Mouse (Mus musculus) gastrocnemius, postnatal 25 days (tissue): Measurements from ENCODE around the gene Nwd2. TPM values are rescaled to one million over a fixed set of nuclear protein-coding genes. Genes with fewer than 3 reads are reported as not detected.

Experiments
- DNase-seq: peaks from one replicate; pipeline ENCODE4 v3.0.0; 2022
- total RNA-seq, 2 experiments: library from RNA; stranded (reverse); gene quantifications; 1 replicate in 1 of 2; 2 replicates in 1 of 2; pipeline ENCODE4 v1.2.3; 2021

The Nwd2 gene
- total RNA-seq, 2 experiments from 2014 or later, result not detected

DNA sequence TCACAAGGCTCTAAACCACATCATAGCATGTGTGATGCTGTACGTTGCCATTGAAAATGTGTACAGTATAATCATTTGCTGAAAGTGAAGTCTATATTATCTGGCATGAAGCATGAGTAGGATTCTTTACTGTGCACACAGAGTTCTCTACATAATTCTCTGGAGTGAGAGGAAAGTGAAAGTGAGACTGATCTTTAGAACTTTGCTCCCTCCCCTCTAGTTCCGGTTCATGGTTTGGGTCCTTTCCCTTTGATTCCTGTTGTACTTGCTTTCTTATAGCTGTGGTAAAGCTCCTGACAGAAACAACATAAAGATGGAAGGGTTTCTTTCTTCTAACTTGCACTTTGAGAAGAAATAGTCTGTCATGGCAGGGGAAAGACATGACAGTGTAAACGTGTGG lies 107.0 kb downstream of the Nwd2 start:
- no peak for DNase-seq

DNA sequence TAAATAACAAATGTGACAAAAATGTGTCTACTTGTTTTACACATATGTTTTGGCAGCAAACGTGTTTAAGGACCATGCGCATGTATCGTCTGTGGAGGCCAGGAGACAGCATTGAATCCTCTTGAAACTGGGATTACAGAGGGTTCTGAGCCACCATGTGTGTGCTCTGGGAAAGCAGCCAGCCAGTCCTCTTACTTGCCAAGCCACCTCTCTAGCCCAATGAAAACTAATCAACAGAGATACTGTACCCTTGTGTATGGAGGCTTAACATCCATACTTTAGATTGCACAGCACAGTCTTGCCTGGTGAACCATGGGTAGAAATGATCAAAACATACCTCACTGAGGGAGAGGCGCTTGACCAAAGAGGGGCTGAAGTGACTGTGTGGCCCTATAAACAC lies 117.0 kb downstream of the Nwd2 start:
- DNase-seq, result no peak

DNA sequence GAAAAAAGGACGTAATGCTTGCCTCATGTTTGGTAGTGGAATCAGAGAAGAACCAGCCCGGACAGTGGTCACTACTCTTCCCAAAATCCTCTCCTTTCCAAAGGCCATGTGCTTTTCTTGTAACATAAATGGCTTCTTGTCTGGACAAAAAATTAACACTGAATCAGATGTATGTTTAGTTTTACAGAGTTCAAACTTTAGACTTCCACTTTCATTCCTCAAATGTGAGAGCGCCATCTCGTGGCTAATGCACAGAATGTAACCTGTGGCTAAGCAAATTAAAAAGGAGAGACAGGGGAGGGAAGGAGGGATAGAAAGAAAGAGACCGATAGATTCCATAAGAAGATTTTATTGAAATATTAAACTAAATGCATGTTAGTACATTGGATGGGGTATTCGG lies 117.8 kb downstream of the Nwd2 start:
- DNase-seq, result no peak

DNA sequence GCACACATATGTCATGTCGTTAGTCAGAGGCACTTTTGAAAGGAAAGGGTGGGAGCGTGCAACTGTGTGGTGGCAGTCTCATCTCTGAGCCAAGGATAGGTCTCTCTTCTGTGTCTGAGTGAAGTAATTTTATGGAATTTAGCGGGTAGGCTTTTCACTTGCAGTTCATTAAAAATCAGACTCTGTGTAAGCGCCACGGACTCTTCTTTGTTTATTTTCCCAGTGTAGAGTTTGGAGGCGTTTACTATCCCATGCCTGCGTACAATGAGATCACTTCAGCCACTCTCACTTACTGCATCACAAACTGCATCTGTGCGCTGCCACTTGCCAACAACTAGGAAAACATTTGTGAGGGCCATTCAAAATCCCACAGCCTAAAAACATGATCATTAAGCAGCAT lies 118.6 kb downstream of the Nwd2 start:
- no peak for DNase-seq

DNA sequence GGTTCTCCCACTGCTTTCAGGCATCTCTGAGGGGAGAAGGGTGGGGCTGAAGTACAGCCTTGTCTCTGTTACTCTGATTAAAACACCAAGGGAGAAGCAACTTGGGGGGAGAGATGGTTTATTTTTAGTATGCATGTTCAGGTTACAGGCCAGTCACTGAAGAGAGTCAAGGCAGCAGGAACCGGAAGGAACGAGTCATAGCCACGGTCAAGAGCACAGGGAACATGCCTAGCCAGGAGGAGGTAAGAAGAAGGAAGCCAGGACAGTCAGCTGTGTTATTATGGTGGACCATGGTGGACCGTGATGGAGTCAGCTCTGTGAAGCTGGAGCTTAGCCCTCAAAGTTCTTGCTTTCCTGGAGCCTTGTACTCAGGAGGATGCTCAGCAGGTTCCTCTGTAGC lies 119.3 kb downstream of the Nwd2 start:
- no peak for DNase-seq

DNA sequence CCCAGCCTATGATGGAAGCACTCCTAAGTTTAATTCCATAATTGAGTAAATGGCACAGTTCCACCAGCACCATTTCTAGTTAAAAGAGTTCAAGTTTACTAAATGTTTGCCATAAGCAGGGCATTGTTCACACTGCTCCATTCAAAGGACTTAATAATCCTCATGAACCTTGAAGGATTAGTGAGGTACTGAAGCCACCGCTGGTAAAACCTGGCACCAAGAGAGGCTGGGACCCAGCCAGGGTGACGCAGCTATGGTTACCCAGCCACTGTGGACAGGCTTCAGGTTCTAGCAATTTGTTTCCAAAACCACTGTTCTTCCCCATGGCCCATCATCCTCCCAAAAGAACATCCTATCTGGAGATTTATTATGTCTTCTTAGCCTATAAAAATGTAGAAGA lies 124.1 kb downstream of the Nwd2 start:
- no peak for DNase-seq

DNA sequence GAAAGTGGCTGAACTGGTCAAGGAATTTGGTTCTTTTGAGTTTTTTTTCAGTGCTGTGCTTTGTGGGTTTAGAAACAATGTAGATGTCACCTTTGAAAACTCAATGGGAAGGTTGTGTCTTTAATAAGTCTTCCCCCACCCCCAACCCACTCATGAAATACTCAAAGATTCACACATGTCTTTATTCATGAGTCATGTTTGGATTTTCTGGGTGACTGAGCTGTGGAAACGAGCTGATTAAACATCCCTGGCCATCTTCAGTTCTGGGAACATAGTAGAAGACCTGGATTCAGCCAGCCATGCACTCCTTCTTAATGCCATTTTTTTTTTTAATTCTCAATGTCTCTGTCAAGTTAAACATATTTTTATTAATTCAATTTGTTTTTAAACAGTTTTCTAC lies 124.7 kb downstream of the Nwd2 start:
- no peak for DNase-seq

DNA sequence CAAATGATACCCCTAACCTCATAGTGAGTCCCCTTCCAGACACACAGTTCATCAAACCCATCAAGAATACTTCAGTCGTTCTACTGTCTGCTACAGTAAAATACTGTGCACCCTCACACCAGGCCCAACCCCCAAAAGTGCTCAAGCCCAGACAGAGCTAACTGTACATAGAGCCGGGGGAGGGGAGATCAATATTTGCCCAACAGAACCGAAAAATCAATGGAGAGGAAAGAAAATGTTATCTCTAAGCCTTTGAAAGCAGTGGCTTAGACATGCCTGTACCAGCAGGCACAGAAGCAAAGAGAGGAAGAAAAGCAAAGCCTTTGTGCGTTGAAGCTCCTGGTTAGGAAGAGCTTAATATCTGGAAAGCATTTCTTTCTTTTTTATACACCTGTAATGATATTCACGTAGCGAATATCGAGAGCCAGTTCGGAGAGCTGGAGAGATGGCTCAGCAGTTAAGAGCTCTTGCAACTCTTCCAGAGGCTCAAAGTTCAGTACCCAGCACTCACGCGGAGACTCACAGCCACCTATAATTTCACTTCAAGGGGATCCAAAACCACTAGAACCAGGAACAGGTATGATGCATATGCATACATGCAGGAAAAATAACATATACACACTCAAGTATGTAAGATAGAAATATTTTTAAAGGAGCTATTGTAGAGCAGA lies 139.4 kb downstream of the Nwd2 start:
- DNase-seq, result no peak

DNA sequence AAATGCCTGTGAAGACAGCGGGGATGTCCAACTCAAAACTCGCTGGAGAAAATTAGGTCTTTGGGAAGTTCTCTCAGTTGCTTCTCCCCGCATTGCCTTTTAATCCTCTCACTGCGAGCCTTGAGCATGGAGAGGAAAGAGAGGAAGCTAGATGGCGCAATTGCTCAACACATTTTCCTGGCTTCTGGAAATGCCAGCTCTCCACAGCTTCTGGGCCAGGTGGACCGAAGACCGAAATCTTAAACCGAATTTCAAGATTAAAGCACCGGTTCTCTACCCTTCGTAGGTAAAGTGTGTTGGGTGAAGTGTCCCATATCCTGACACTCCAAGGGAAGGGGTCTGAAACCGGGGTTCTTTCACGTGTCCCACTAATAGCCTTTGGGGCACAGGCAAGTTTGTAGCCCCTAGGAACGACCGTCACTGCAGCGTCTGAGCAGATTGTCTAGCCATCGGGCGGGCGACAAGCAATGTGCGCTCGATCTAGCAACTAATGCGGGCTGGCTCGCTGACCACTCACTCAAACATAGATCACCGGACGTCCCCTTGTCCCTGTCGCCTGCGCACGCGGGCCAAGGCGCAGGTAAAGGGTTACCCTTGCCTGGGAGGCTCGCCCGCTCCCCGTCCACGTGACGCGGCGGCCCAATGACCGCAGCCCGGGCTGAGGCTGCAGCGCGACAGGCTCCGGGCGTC lies 163.1 kb downstream of the Nwd2 start, which contains the start of gene 0610040J01Rik:
0610040J01Rik (plus strand) TSS at position 545 of the 690 bp plus-strand sequence.
- peak; percentile 58 for DNase-seq

DNA sequence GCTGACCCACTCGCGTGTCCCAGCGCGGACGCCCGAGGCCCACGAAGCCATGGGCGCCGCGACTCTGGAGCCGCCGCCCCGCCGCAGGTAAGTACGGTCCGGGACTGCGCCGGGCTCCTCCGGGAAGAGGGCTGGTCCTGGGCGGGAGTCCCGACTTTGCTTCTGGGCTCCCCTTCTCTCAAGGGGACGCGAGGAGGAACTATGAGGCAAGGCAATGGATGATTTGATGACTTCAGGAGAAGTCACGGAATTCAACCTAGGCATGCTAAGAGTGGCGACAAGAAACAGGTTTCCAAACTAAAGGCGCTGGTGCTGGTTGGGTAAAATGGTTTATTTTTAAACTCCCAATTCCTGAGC lies 163.6 kb downstream of the Nwd2 start:
- no peak for DNase-seq

DNA sequence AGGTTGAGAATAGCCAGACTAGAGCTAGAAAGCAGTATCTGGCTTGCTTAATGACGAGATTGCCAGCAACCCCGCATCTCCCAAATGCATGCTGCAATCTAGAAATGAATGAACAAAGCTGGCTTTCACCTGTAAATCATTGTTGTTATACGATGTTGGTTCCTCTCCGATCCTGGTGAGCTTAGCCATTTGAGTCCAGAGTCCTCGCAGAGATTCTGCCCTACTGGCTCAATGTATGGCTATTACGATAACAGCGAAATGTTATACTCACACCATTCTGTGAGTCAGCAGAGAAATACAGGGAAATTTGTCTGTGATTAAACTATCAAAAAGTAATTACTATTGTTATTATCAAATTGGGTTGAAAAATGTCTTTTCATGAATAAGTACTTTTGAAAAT lies 167.7 kb downstream of the Nwd2 start:
- DNase-seq, result no peak

DNA sequence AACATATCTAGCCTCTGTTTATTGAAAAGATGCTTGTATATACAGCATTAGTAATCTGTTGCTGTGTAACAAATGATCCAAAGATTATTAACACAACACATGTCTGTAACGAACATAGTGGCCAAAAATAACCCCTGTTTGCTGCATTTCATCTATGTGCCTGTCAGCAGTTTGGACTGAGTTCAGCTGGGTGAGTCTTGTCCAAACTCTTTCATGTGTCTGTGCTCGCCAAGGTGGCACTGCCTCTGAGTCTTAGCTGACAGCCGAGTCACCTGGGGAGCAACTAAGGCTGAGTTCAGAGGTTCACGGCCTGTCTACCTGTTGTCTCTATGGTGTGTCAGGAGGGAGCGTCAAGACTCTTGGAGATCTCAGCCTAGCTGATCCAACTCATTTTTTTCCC lies 168.4 kb downstream of the Nwd2 start:
- peak; percentile 24 for DNase-seq

DNA sequence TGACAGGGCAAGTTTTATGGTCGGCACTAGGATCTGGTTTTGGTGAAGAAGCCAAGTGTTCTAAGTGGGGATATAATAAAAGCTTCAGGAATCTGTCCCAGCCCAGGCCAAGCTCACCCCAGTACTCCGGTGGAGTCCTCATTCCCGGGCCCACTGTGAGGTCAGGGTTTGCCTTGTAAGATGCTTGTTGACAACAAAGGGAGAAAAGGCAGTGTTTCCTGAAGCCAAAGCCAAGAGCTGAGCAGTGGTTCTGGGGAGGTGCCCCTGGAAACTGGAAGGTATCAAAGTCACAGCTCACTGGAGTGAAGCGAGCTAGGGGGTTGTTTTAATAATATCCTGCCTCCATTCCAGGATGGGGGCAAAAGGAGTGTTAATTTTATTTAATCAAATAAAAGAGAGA lies 170.1 kb downstream of the Nwd2 start:
- DNase-seq, result no peak

DNA sequence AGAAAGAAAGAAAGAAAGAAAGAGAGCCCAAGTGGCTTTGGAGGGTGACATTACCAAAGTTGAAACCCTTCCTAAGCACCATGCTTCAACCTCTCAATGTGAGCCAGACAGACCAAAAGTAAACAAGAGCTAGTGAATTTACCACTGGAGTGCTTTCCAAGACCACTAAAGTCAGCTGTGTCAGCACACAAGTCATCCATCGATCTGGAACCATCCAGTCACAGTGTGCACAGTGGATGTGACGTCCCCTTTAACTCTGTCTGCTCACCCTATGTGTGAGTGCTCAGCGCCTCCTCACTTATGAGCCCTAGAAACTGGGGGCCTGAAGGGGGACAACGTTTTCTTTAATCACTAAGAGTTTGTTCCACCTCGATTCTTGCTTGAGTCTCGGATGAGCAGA lies 170.6 kb downstream of the Nwd2 start:
- no peak for DNase-seq

DNA sequence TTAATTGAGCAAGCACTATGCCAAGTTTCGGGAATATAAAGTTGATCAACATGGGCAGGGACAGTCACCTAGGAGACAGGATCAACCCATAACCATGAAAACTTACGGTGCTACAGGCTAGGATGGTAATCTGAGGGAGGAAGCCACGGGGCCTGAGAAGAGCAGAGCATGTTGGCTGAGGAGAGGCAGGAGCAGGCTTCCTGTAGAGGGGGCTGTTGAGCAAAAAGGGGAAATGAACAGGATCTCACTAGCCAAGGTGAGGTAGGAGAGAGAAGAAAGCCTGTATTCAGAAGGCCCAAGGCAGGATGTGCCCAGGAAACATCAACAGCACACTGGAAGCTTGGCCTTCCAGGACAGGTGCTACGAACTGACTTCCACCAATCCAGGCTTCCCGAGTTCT lies 172.3 kb downstream of the Nwd2 start:
- DNase-seq, result no peak

DNA sequence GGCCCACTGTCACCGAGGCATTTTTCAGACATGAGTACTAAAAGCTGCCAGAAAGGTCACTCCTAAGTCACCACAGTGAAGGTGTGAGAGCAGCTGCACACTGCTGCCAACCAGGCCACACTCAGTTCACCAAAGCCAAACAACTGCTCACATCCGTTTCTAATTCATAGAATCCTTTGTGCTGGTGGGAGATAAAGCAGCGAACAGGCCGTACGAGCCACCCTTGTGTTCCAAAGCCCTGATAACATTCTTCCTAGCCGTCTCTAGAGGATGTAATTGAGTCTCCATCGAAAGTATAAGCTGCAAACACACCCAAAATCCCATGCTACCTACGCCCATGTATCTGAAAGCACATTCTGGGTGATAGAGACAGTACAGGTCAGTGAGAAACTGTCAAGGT lies 173.0 kb downstream of the Nwd2 start:
- no peak for DNase-seq

DNA sequence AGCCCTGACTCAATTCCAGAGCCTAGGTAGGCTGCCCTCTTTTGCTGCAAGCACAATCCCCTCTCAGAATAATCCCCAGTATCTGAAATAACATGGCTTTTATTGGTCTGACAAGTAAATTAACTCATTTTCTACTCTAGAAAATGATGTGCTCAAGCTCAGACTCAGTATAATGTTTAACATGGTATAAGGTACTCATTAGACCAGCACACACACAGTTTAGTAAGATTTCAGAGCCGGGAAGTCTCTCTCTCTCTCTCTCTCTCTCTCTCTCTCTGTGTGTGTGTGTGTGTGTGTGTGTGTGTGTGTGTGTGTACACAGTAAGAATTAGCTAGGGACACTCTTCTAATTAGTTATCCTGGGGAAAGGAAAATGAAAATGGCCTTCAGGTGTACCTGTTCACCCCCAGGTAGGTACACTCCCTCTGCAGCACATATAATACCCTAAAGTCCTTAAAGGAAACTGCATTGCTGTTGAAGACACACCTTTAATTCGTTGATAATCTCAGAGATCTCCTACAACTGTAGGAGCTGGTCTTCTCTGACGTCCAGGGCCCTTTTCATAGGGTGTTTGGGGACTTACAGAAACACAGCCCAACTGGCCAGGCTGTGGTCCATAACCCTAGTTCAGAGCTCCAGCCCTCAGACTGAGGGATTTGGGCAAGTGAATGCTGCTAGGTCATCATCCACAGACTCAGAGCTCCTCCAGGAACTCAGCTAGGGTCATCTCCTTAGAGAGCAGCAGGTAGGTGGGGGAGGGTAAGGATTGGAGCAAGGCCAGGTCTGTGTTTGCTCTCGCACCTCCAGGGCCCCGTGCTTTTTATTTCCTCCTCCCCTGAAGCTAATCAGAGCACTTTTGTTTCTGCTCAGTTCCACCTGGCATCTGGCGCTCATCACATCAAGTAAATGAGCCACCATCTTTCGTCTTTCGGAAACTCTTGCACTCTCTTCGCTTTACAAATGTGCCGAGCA lies 174.7 kb downstream of the Nwd2 start:
- no peak for DNase-seq

DNA sequence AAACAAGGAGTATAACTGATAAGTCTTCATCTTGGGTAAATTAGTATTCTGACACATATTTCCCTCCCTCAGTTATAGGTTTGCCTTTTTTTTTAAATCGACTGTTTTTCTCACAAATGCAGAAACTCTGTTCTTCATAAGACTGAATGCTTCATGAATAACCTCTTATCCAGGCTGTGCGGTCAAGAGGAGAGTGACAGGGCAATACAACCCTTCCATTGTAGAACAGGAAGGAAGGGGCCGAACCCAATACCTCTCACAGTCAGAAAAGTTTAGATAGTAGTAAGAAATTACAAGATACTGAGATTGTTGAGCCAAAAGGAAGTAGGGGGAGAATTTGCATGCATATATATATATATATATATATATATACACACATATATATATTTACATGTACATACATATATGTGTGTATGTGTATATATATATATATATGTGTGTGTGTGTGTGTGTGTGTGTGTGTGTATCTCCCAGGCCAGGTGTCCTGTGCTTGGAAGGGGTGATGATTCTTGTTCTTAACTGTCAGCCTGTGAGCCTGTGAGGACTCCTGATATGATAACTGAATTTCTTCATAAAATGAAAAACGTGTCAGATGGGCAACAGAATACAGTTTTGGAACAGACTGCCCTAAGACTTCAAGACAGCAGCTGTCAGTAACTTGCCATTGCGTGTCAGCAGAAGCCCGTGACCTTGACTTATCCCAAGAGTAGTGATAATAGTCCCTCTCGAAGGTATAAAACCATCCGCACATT lies 175.9 kb downstream of the Nwd2 start:
- DNase-seq, result no peak

DNA sequence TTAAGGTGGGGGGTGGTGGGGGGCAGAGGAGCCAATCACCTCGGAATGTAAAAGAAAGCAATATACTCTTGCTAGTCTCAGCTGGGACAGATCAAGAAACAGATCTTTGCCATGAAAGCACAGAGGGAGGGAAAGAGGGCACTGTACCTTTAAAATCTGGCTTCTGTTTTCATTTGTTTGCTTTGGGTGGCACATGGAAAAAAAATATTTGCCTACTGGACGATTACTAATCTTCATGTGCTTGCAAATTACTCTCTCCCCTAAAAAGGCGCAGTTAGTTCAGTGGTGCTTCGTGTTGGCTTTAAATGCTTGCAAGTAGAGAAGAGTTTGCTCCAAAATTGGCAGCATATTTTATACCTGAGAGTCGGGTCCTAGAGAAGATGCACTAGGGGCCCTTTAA lies 177.0 kb downstream of the Nwd2 start:
- DNase-seq, result no peak

DNA sequence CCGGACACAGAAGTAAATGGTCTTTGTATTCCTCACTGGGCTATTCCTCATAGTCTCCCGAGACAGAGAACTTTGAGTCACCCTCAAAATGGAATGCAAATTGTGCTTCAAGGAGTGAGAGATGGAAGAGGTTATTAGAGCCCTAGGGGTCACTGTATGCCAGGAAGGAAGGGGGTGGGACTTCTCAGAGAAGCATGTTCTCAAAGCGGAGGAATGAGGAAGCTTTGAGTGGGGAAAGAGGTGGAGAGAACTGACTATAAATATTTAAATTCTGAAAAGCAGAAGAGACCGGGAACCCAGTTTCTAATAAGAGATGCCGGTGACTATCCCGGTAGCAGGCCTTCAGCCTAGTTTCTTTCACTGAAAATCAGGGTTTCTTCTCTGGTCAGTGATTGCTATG lies 178.1 kb downstream of the Nwd2 start:
- DNase-seq, result no peak

DNA sequence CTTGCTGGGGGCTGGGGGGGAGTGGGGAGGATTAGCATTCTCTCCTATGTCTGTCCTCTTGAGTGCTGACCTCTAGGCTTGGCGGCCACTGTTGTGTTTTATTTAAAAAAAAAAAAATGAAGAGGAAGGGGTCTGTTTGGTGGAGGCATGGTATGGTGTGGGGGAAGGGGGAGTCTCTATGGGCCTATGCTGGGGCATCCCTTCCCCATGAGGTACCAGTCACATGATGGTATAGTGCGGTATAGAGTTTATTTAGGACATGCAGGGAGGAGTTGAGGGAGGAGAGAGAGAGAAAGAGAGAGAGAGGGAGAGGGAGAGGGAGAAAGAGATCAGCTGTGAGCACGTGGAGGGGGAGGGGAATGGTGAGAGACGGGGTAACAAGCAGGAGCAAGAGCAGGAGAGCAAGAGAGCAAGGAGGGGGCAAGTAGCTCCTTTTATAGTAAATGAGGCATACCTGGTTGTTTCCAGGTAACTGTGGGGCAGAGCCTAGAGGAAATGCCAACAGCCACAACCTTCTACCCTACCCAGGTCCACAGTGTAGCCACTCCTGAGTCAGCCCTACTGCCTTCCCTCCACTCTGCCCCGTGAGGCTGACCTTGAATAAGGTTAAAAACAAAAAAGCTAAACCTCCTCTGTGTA lies 178.6 kb downstream of the Nwd2 start:
- DNase-seq, result no peak
